Mouse (Mus musculus) MEL (cell line): ENCODE measurements around the gene Gm28048. TPM values are rescaled to one million over a fixed set of nuclear protein-coding genes. Genes with fewer than 3 reads are reported as not detected.

Source experiments
- DNase-seq: peaks from one replicate; pipeline ENCODE4 v3.0.0; 2011; ENCODE audit warnings: low read depth, low spot score
- H3K27ac ChIP-seq: 2 replicates; pipeline ENCODE4 v1.5.1; 2012; ENCODE audit warnings: low read depth, mild to moderate bottlenecking, control low read depth, low read length, moderate library complexity; ENCODE audit not compliant: control insufficient read depth
- H3K27me3 ChIP-seq, 2 experiments: fragments of 150-350 bp in 1 of 2; sonication (generic) in 1 of 2; 2 replicates each; pipeline ENCODE4 v1.6.1; 2012; ENCODE audit warnings: low read length in 2 of 2, mild to moderate bottlenecking in 2 of 2, improper control_type of control experiment in 1 of 2, moderate library complexity in 1 of 2; ENCODE audit not compliant: insufficient read depth in 2 of 2, control insufficient read depth in 1 of 2
- H3K36me3 ChIP-seq, 2 experiments: 2 replicates each; pipeline ENCODE4 v1.6.1; 2012 to 2014; ENCODE audit warnings: low read length in 2 of 2, improper control_type of control experiment in 1 of 2, inconsistent platforms in 1 of 2, mild to moderate bottlenecking in 1 of 2; ENCODE audit not compliant: insufficient read depth in 2 of 2, control insufficient read depth in 1 of 2
- H3K4me1 ChIP-seq, 2 experiments: fragments of 150-350 bp in 1 of 2; sonication (generic) in 1 of 2; 2 replicates each; pipeline ENCODE4 v1.6.1; 2012; ENCODE audit warnings: low read length in 2 of 2, improper control_type of control experiment in 1 of 2, mild to moderate bottlenecking in 1 of 2; ENCODE audit not compliant: insufficient read depth in 2 of 2, control insufficient read depth in 1 of 2
- H3K4me3 ChIP-seq, 2 experiments: fragments of 150-350 bp in 1 of 2; sonication (generic) in 1 of 2; 2 replicates each; pipeline ENCODE4 v1.5.1; 2012; ENCODE audit warnings: low read depth in 2 of 2, low read length in 2 of 2, mild to moderate bottlenecking in 2 of 2, moderate library complexity in 2 of 2, control low read depth in 1 of 2, improper control_type of control experiment in 1 of 2; ENCODE audit not compliant: control insufficient read depth in 1 of 2, insufficient read depth in 1 of 2
- H3K79me2 ChIP-seq: 2 replicates; pipeline ENCODE4 v1.6.1; 2012; ENCODE audit warnings: mild to moderate bottlenecking, low read length, moderate library complexity; ENCODE audit not compliant: control insufficient read depth, poor library complexity, insufficient read depth
- H3K9ac ChIP-seq: 2 replicates; pipeline ENCODE4 v1.6.1; 2012; ENCODE audit warnings: low read depth, mild to moderate bottlenecking, control low read depth, low read length, moderate library complexity; ENCODE audit not compliant: control insufficient read depth, poor library complexity, severe bottlenecking
- H3K9me3 ChIP-seq: fragments of 150-350 bp; sonication (generic); replicated peaks from 2 replicates; pipeline ENCODE4 v1.6.1; 2012; ENCODE audit warnings: mild to moderate bottlenecking, low read length, improper control_type of control experiment, moderate library complexity; ENCODE audit not compliant: insufficient read depth
- CHD2 ChIP-seq: IDR thresholded peaks from 2 replicates; pipeline ENCODE4 v1.6.1; 2011; ENCODE audit warnings: low read length, improper control_type of control experiment
- CTCF ChIP-seq, 3 experiments: IDR thresholded peaks in 2 of 3; conservative IDR thresholded peaks in 1 of 3; 2 replicates each; pipeline ENCODE4 v1.5.1; 2011 to 2012; ENCODE audit warnings: low read length in 3 of 3, low read depth in 2 of 3, mild to moderate bottlenecking in 2 of 3, improper control_type of control experiment in 1 of 3, inconsistent platforms in 1 of 3, mixed read lengths in 1 of 3, moderate library complexity in 1 of 3; ENCODE audit not compliant: control insufficient read depth in 1 of 3, insufficient read depth in 1 of 3, poor library complexity in 1 of 3, severe bottlenecking in 1 of 3
- E2F4 ChIP-seq: IDR thresholded peaks from 2 replicates; pipeline ENCODE4 v1.6.1; 2011; ENCODE audit warnings: low read depth, low read length, improper control_type of control experiment, borderline replicate concordance
- ELF1 ChIP-seq: IDR thresholded peaks from 2 replicates; pipeline ENCODE4 v1.6.1; 2014; ENCODE audit warnings: low read depth, mild to moderate bottlenecking, inconsistent platforms, low read length, improper control_type of control experiment, moderate library complexity
- EP300 ChIP-seq, 2 experiments: IDR thresholded peaks; 2 replicates each; pipeline ENCODE4 v1.6.1; 2011; ENCODE audit warnings: improper control_type of control experiment in 2 of 2, low read length in 2 of 2, low read depth in 1 of 2, mild to moderate bottlenecking in 1 of 2
- ETS1 ChIP-seq: IDR thresholded peaks from 2 replicates; pipeline ENCODE4 v1.6.1; 2012; ENCODE audit warnings: low read depth, mild to moderate bottlenecking, inconsistent platforms, low read length, improper control_type of control experiment, moderate library complexity
- GATA1 ChIP-seq: IDR thresholded peaks from 2 replicates; pipeline ENCODE4 v1.6.1; 2011; ENCODE audit warnings: low read depth, low read length, improper control_type of control experiment
- HCFC1 ChIP-seq: IDR thresholded peaks from 2 replicates; pipeline ENCODE4 v1.6.1; 2012; ENCODE audit warnings: low read depth, mild to moderate bottlenecking, inconsistent platforms, low read length, improper control_type of control experiment, moderate library complexity
- KAT2A ChIP-seq: conservative IDR thresholded peaks from 2 replicates; pipeline ENCODE4 v1.6.1; 2012; ENCODE audit warnings: low read depth, low read length, improper control_type of control experiment, inconsistent platforms
- MAFK ChIP-seq: IDR thresholded peaks from 2 replicates; pipeline ENCODE4 v1.6.1; 2011; ENCODE audit warnings: low read depth, mild to moderate bottlenecking, low read length, improper control_type of control experiment, borderline replicate concordance
- MAX ChIP-seq: IDR thresholded peaks from 2 replicates; pipeline ENCODE4 v1.6.1; 2011; ENCODE audit warnings: low read length, improper control_type of control experiment
- MEF2A ChIP-seq: IDR thresholded peaks from 2 replicates; pipeline ENCODE4 v1.6.1; 2014; ENCODE audit warnings: low read depth, mild to moderate bottlenecking, inconsistent platforms, low read length, improper control_type of control experiment; ENCODE audit not compliant: poor library complexity, insufficient replicate concordance, severe bottlenecking; ENCODE audit errors: extremely low read depth
- MYB ChIP-seq: IDR thresholded peaks from 2 replicates; pipeline ENCODE4 v1.6.1; 2011; ENCODE audit warnings: mild to moderate bottlenecking, low read depth, low read length, improper control_type of control experiment
- POLR2AphosphoS2 ChIP-seq: IDR thresholded peaks from 2 replicates; pipeline ENCODE4 v1.6.1; 2011; ENCODE audit warnings: low read length, improper control_type of control experiment
- POLR2AphosphoS5 ChIP-seq: IDR thresholded peaks from 2 replicates; pipeline ENCODE4 v1.6.1; 2012; ENCODE audit warnings: low read depth, borderline replicate concordance, mild to moderate bottlenecking, inconsistent platforms, low read length, moderate library complexity, mixed read lengths
- RAD21 ChIP-seq: IDR thresholded peaks from 2 replicates; pipeline ENCODE4 v1.6.1; 2011; ENCODE audit warnings: mild to moderate bottlenecking, low read depth, low read length, improper control_type of control experiment
- RCOR1 ChIP-seq: IDR thresholded peaks from 2 replicates; pipeline ENCODE4 v1.6.1; 2012; ENCODE audit warnings: low read depth, mild to moderate bottlenecking, inconsistent platforms, low read length, improper control_type of control experiment
- SIN3A ChIP-seq: IDR thresholded peaks from 2 replicates; pipeline ENCODE4 v1.6.1; 2012; ENCODE audit warnings: low read length, improper control_type of control experiment, inconsistent platforms
- TAL1 ChIP-seq: IDR thresholded peaks from 2 replicates; pipeline ENCODE4 v1.6.1; 2012; ENCODE audit warnings: mild to moderate bottlenecking, inconsistent platforms, low read length, moderate library complexity, mixed read lengths
- USF1 ChIP-seq: IDR thresholded peaks from 2 replicates; pipeline ENCODE4 v1.6.1; 2014; ENCODE audit warnings: low read depth, mild to moderate bottlenecking, inconsistent platforms, low read length, improper control_type of control experiment, moderate library complexity
- USF2 ChIP-seq, 2 experiments: IDR thresholded peaks; 2 replicates each; pipeline ENCODE4 v1.6.1; 2011 to 2012; ENCODE audit warnings: improper control_type of control experiment in 2 of 2, low read length in 2 of 2, borderline replicate concordance in 1 of 2, inconsistent platforms in 1 of 2, low read depth in 1 of 2, mild to moderate bottlenecking in 1 of 2; ENCODE audit not compliant: insufficient read depth in 1 of 2
- ZC3H11A ChIP-seq: IDR thresholded peaks from 2 replicates; pipeline ENCODE4 v1.6.1; 2012; ENCODE audit warnings: low read depth, mild to moderate bottlenecking, inconsistent platforms, low read length, improper control_type of control experiment
- ZKSCAN1 ChIP-seq: IDR thresholded peaks from 2 replicates; pipeline ENCODE4 v1.6.1; 2012; ENCODE audit warnings: low read depth, mild to moderate bottlenecking, inconsistent platforms, low read length, improper control_type of control experiment, moderate library complexity
- ZMIZ1 ChIP-seq: IDR thresholded peaks from 2 replicates; pipeline ENCODE4 v1.6.1; 2012; ENCODE audit warnings: low read depth, mild to moderate bottlenecking, inconsistent platforms, low read length, improper control_type of control experiment, moderate library complexity
- ZNF384 ChIP-seq: IDR thresholded peaks from 2 replicates; pipeline ENCODE4 v1.6.1; 2012; ENCODE audit warnings: low read depth, mild to moderate bottlenecking, inconsistent platforms, low read length, improper control_type of control experiment
- polyA plus RNA-seq, 2 experiments: library from polyadenylated mRNA; stranded (reverse) in 1 of 2; unstranded in 1 of 2; fragments of >175 nt in 1 of 2; fragments of >200 nt in 1 of 2; gene quantifications; 2 replicates each; pipeline versions ENCODE4 v1.2.1 to v1.2.4; 2012; ENCODE audit warnings: low replicate concordance in 2 of 2, low read depth in 1 of 2; ENCODE audit not compliant: insufficient read length in 2 of 2, insufficient read depth in 1 of 2, missing spikeins in 1 of 2
- total RNA-seq: library from RNA; depleted of rRNA; stranded (reverse); fragments of 300-350 nt; gene quantifications from 2 replicates; pipeline ENCODE4 v1.2.3, GENCODE M21; 2012

The Gm28048 gene
- total and polyA plus RNA-seq, 3 experiments: 8.6 to 15.0 TPM; not detected in 1

DNA sequence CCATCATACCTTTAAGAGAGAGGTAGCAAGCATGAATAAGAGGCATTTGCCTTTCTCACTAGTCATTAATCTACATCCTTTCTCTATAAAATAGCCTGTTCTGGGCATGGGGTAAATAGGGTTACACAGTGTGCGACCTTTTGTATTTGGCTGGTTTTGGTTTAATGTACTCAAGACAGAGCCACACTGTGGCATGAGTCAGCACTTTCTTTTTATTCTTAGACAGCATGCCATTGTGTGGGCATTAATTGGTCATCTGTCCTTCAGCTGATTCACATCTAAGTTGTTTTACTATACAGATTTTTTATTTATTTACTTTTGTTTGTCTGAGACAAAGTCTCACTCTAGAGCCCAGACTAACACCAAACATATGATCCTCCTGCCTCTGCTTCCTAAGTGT is 189.7 kb downstream of the Gm28048 start:
- H3K9me3 ChIP-seq: no peaks in the 10 kb centered on the region
- H3K4me3 ChIP-seq: no peak overlapping the region
- TF ChIP-seq USF2 (IDR thresholded peaks at IDR 0.05; ENCODE audit: borderline replicate concordance in 1 of 2, insufficient read depth in 1 of 2, low read depth in 1 of 2, low read length in 2 of 2) (no peak), POLR2AphosphoS5 (no peak), GATA1 (no peak), ELF1 (no peak), POLR2AphosphoS2 (no peak), USF1 (no peak), ETS1 (no peak), HCFC1 (no peak), E2F4 (no peak), MAX (no peak), RAD21 (no peak), ZKSCAN1 (no peak), ZMIZ1 (no peak), SIN3A (no peak), EP300 (IDR thresholded peaks at IDR 0.05; ENCODE audit: low read depth in 1 of 2, low read length in 2 of 2) (no peak), CTCF (IDR thresholded peaks at IDR 0.05 in 2 of 3, conservative IDR thresholded peaks at IDR 0.05 in 1 of 3; ENCODE audit: control insufficient read depth in 1 of 3, insufficient read depth in 1 of 3, low read depth in 2 of 3, low read length in 3 of 3, poor library complexity in 1 of 3, severe bottlenecking in 1 of 3) (no peak), RCOR1 (no peak), TAL1 (no peak)
- no peak overlapping the region for H3K9ac ChIP-seq
- peaks cover 0 to 21% of the 10 kb centered on the region in 2 experiments; a peak in 2 of 4 replicates for H3K36me3 ChIP-seq
- no peaks in the 10 kb centered on the region for H3K79me2 ChIP-seq
- H3K4me1 ChIP-seq: peaks cover 18% of the 10 kb centered on the region in 2 experiments
- no peak overlapping the region for H3K27ac ChIP-seq
- H3K27me3 ChIP-seq: no peaks in the 10 kb centered on the region
- DNase-seq: no peak

- TF ChIP-seq ZMIZ1 (no peak), USF1 (no peak), CTCF (IDR thresholded peaks at IDR 0.05 in 2 of 3, conservative IDR thresholded peaks at IDR 0.05 in 1 of 3; ENCODE audit: control insufficient read depth in 1 of 3, insufficient read depth in 1 of 3, low read depth in 2 of 3, low read length in 3 of 3, poor library complexity in 1 of 3, severe bottlenecking in 1 of 3) (no peak), MEF2A (no peak), ETS1 (no peak), POLR2AphosphoS5 (no peak), HCFC1 (no peak), USF2 (IDR thresholded peaks at IDR 0.05; ENCODE audit: borderline replicate concordance in 1 of 2, insufficient read depth in 1 of 2, low read depth in 1 of 2, low read length in 2 of 2) (no peak), ZC3H11A (no peak), KAT2A (no peak), TAL1 (no peak), MAFK (no peak), MYB (no peak), ZNF384 (no peak), CHD2 (no peak)
- Histone ChIP-seq H3K4me3 (no peak overlapping the region), H3K4me1 (peaks cover 18 to 22% of the 10 kb centered on the region in 2 experiments), H3K27me3 (no peaks in the 10 kb centered on the region), H3K27ac (no peak overlapping the region), H3K9me3 (no peaks in the 10 kb centered on the region), H3K36me3 (peaks cover 0 to 21% of the 10 kb centered on the region in 2 experiments; a peak in 2 of 4 replicates), H3K79me2 (no peaks in the 10 kb centered on the region), H3K9ac (no peak overlapping the region)
- no peak for DNase-seq
Observed at GRCm38 (mm10) chr11:22791726-22792125, 190.2 kb downstream of the Gm28048 start.
